Mouse (Mus musculus): ENCODE data around the gene Pdia2. TPM values are rescaled to one million over a fixed set of nuclear protein-coding genes. Genes with fewer than 3 reads are reported as not detected.

Pdia2 gene
- polyA plus RNA-seq, 1 experiment = 26.9 TPM

GRCm38 (mm10) chr17:26234386-26234785 is 35.5 kb upstream of the Pdia2 start:
- Histone ChIP-seq H3K27me3 (ENCODE audit: control insufficient read depth) (no peaks in the 10 kb centered on the region), H3K4me3 (replicated peaks) (no peak overlapping the region), H3K9me3 (ENCODE audit: control insufficient read depth, low read length) (no peaks in the 10 kb centered on the region), H3K36me3 (ENCODE audit: control insufficient read depth) (no peaks in the 10 kb centered on the region), H3K4me1 (ENCODE audit: control insufficient read depth) (peaks cover 23% of the 10 kb centered on the region)
- TF ChIP-seq TAL1 (IDR thresholded peaks at IDR 0.05; ENCODE audit: low read length) = no peak
- no peak for TF ChIP-seq GATA1 (IDR thresholded peaks at IDR 0.05; ENCODE audit: low read length)

- TF ChIP-seq GATA1 (IDR thresholded peaks at IDR 0.05; ENCODE audit: low read length) = no peak
- TF ChIP-seq TAL1 (IDR thresholded peaks at IDR 0.05; ENCODE audit: low read length) = no peak
- Histone ChIP-seq H3K4me1 (ENCODE audit: control insufficient read depth) (peaks cover 20% of the 10 kb centered on the region), H3K9me3 (ENCODE audit: control insufficient read depth, low read length) (no peaks in the 10 kb centered on the region), H3K36me3 (ENCODE audit: control insufficient read depth) (no peaks in the 10 kb centered on the region), H3K27me3 (ENCODE audit: control insufficient read depth) (no peaks in the 10 kb centered on the region), H3K4me3 (replicated peaks) (no peak overlapping the region)
Measured at GRCm38 (mm10) chr17:26232863-26233262, 34.0 kb upstream of the Pdia2 start.

- H3K36me3 ChIP-seq (ENCODE audit: control insufficient read depth) = no peaks in the 10 kb centered on the region
- H3K4me1 ChIP-seq (ENCODE audit: control insufficient read depth) = peaks cover 10% of the 10 kb centered on the region
- no peaks in the 10 kb centered on the region for H3K9me3 ChIP-seq (ENCODE audit: control insufficient read depth, low read length)
- H3K4me3 ChIP-seq (replicated peaks) = no peak overlapping the region
- H3K27me3 ChIP-seq (ENCODE audit: control insufficient read depth) = no peaks in the 10 kb centered on the region
- TF ChIP-seq GATA1 (IDR thresholded peaks at IDR 0.05; ENCODE audit: low read length) = no peak
- no peak for TF ChIP-seq TAL1 (IDR thresholded peaks at IDR 0.05; ENCODE audit: low read length)
Measured at GRCm38 (mm10) chr17:26231156-26231555, 32.3 kb upstream of the Pdia2 start.

- Histone ChIP-seq H3K9me3 (ENCODE audit: control insufficient read depth, low read length) (no peaks in the 10 kb centered on the region), H3K4me3 (replicated peaks) (no peak overlapping the region), H3K27me3 (ENCODE audit: control insufficient read depth) (no peaks in the 10 kb centered on the region), H3K4me1 (ENCODE audit: control insufficient read depth) (peaks cover 10% of the 10 kb centered on the region), H3K36me3 (ENCODE audit: control insufficient read depth) (no peaks in the 10 kb centered on the region)
- TF ChIP-seq TAL1 (IDR thresholded peaks at IDR 0.05; ENCODE audit: low read length) (no peak), GATA1 (IDR thresholded peaks at IDR 0.05; ENCODE audit: low read length) (no peak)
Measured at GRCm38 (mm10) chr17:26229776-26230175, 30.9 kb upstream of the Pdia2 start.

- Histone ChIP-seq H3K36me3 (ENCODE audit: control insufficient read depth) (no peaks in the 10 kb centered on the region), H3K27me3 (ENCODE audit: control insufficient read depth) (peaks cover 13% of the 10 kb centered on the region), H3K4me3 (replicated peaks) (no peak overlapping the region), H3K4me1 (ENCODE audit: control insufficient read depth) (peaks cover 7% of the 10 kb centered on the region), H3K9me3 (ENCODE audit: control insufficient read depth, low read length) (no peaks in the 10 kb centered on the region)
- TF ChIP-seq TAL1 (IDR thresholded peaks at IDR 0.05; ENCODE audit: low read length) = no peak
- TF ChIP-seq GATA1 (IDR thresholded peaks at IDR 0.05; ENCODE audit: low read length) = no peak
Measured at GRCm38 (mm10) chr17:26225150-26225549, 26.3 kb upstream of the Pdia2 start.

- Histone ChIP-seq H3K9me3 (ENCODE audit: control insufficient read depth, low read length) (no peaks in the 10 kb centered on the region), H3K4me3 (replicated peaks) (no peak overlapping the region), H3K4me1 (ENCODE audit: control insufficient read depth) (peaks cover 7% of the 10 kb centered on the region), H3K36me3 (ENCODE audit: control insufficient read depth) (no peaks in the 10 kb centered on the region; the same call in 1 of the 2 replicates), H3K27me3 (ENCODE audit: control insufficient read depth) (peaks cover 14% of the 10 kb centered on the region)
- TF ChIP-seq GATA1 (IDR thresholded peaks at IDR 0.05; ENCODE audit: low read length) = no peak
- no peak for TF ChIP-seq TAL1 (IDR thresholded peaks at IDR 0.05; ENCODE audit: low read length)
Measured at GRCm38 (mm10) chr17:26221508-26221907, 22.6 kb upstream of the Pdia2 start.

GRCm38 (mm10) chr17:26212681-26213080 is 13.8 kb upstream of the Pdia2 start:
- H3K36me3 ChIP-seq (ENCODE audit: control insufficient read depth) = peaks cover 3% of the 10 kb centered on the region; the same call in 1 of the 2 replicates
- H3K4me3 ChIP-seq (replicated peaks) = no peak overlapping the region
- no peaks in the 10 kb centered on the region for H3K9me3 ChIP-seq (ENCODE audit: control insufficient read depth, low read length)
- H3K27me3 ChIP-seq (ENCODE audit: control insufficient read depth) = peaks cover 2% of the 10 kb centered on the region
- H3K4me1 ChIP-seq (ENCODE audit: control insufficient read depth) = no peaks in the 10 kb centered on the region
- TF ChIP-seq TAL1 (IDR thresholded peaks at IDR 0.05; ENCODE audit: low read length) = no peak
- TF ChIP-seq GATA1 (IDR thresholded peaks at IDR 0.05; ENCODE audit: low read length) = no peak

- no peaks in the 10 kb centered on the region for H3K9me3 ChIP-seq (ENCODE audit: control insufficient read depth, low read length)
- H3K4me1 ChIP-seq (ENCODE audit: control insufficient read depth) = no peaks in the 10 kb centered on the region
- peaks cover 3% of the 10 kb centered on the region; the same call in 1 of the 2 replicates for H3K36me3 ChIP-seq (ENCODE audit: control insufficient read depth)
- H3K27me3 ChIP-seq (ENCODE audit: control insufficient read depth) = peaks cover 6% of the 10 kb centered on the region
- H3K4me3 ChIP-seq (replicated peaks) = no peak overlapping the region
- TF ChIP-seq GATA1 (IDR thresholded peaks at IDR 0.05; ENCODE audit: low read length) (no peak), TAL1 (IDR thresholded peaks at IDR 0.05; ENCODE audit: low read length) (no peak)
Measured at GRCm38 (mm10) chr17:26212241-26212640, 13.4 kb upstream of the Pdia2 start.

- no peak for TF ChIP-seq GATA1 (IDR thresholded peaks at IDR 0.05; ENCODE audit: low read length)
- no peak for TF ChIP-seq TAL1 (IDR thresholded peaks at IDR 0.05; ENCODE audit: low read length)
- Histone ChIP-seq H3K4me3 (replicated peaks) (no peak within 1 kb of the TSS), H3K4me1 (ENCODE audit: control insufficient read depth) (peaks cover 23% of the 10 kb centered on the region), H3K27me3 (ENCODE audit: control insufficient read depth) (peaks cover 43% of the 10 kb centered on the region), H3K36me3 (ENCODE audit: control insufficient read depth) (no peaks in the 10 kb centered on the region; the same call in 1 of the 2 replicates), H3K9me3 (ENCODE audit: control insufficient read depth, low read length) (no peaks in the 10 kb centered on the region)
Measured at GRCm38 (mm10) chr17:26207686-26208085, 8.8 kb upstream of the Pdia2 start, which contains the start of gene Arhgdig. TSS of gene Arhgdig (minus strand) at chr17:26207786.

- no peaks in the 10 kb centered on the region for H3K9me3 ChIP-seq (ENCODE audit: control insufficient read depth, low read length)
- TF ChIP-seq GATA1 (IDR thresholded peaks at IDR 0.05; ENCODE audit: low read length) = no peak
- no peak for TF ChIP-seq TAL1 (IDR thresholded peaks at IDR 0.05; ENCODE audit: low read length)
- H3K27me3 ChIP-seq (ENCODE audit: control insufficient read depth) = peaks cover 56% of the 10 kb centered on the region
- H3K4me1 ChIP-seq (ENCODE audit: control insufficient read depth) = peaks cover 36% of the 10 kb centered on the region
- H3K36me3 ChIP-seq (ENCODE audit: control insufficient read depth) = no peaks in the 10 kb centered on the region
- H3K4me3 ChIP-seq (replicated peaks) = no peak overlapping the region
Measured at GRCm38 (mm10) chr17:26206392-26206791, 7.5 kb upstream of the Pdia2 start.

All from erythroblast, embryonic 14.5 days (primary cell).